Mouse (Mus musculus) layer of hippocampus, postnatal 14 days (tissue): ENCODE results near the gene Apod. TPM values are rescaled to one million over a fixed set of nuclear protein-coding genes. Genes with fewer than 3 reads are reported as not detected.
"Not testable (repeated sequence)": the region's sequence is repeated elsewhere in the genome, so short reads cannot be mapped to it uniquely, and the experiment has no call there.

Experiments used
- DNase-seq, 2 experiments: peaks; one replicate each; pipeline ENCODE4 v3.0.0; 2021 to 2022; ENCODE audit warnings: low spot score in 2 of 2, mixed read lengths in 1 of 2
- total RNA-seq, 2 experiments: library from RNA; stranded (reverse); gene quantifications; 2 replicates each; pipeline ENCODE4 v1.2.3; 2021

The Apod gene
- total RNA-seq, 2 experiments from 2014 or later: 49.3 to 58.6 TPM

DNA sequence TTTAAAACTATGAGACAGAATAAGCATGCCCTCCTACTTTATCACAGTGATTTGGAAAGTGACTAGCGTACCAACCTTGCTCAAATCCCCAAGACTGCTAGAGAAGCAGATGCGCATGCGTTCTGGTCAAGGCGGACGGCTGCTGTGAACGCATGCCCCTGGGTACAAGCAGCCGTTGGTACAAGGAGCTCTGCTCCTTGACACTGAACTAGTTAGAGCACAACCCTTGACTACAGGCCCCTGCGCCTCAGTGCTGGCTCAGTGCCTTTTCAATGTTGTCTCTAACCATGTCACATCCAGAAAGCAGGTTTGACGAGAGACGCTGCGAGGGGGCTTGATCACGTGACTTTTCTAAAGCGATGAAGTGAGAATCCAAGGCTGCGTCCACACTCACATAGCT is 10.5 kb upstream of the Apod start:
- no peak for DNase-seq

DNA sequence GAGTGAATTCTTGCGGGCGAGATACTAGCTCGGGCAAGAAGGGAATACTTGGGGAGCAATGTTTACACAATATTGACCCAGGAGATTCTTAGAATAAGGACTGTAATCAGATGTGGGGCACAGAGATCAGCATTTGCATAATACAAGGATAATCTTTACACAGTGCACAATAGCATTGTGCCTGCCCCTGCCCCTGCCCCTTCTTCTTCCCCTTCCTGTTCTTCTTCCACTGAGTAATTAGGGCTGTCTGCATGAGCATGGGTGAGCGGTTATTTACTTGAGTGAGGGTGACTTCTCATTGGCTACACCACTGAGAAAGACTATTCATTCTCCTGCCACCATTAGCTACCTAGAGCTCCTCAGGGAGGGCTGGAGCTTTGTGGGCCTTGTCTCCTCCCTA is 6.9 kb upstream of the Apod start:
- DNase-seq: no peak

DNA sequence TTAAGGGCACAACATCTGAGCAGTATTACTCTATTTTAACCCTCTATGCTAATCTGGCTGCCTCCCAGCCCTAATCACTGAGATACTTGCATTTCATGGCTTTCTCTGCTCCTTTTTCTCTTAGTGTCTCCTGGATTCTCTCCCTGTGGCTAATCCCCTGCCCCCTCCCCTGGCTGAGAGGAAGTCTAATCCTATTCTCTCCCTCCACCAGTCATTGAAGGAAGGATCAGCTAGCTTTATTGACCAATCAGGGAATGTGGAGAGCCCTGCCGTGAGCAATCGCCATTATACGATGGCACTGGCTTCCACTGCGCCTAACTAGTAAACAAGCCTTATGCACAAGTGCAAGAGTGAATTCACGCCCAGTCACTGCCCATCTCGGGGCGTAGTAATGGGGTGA is 6.3 kb upstream of the Apod start:
- DNase-seq: no peak

DNA sequence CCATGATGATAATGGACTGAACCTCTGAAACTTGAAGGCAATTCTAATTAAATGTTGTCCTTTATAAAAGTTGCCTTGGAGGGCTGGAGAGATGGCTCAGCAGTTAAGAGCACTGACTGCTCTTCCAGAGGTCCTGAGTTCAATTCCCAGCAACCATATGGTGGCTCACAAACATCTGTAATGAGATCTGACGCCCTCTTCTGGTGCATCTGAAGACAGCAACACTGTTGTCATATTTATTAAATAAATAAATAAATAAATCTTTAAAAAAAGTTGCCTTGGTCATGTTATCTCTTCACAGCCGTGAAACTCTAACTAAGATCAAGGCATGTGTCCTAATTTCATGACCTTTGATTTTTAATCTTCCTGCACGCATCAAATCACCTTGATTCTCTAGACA is 5.1 kb upstream of the Apod start:
- not testable (repeated sequence) for DNase-seq

DNA sequence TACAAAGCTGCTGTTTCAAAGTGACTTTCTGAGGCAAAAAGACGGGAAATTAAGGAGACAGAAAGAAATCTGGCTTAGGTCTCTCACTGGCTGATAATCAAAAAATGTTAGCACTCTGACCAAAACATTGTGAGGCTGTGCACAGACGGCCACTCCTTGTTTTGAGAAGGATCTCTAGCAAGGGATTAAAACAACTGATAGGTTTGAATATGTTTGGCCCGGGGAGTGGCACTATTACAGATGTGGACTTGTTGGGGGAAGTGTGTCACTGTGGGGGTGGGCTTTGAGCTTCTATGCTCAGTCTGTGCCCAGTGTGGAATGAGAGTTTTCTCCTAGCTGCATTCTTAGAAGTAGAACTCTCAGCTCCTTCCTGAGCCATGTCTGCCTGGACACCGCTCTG is 4.7 kb upstream of the Apod start:
- DNase-seq: no peak

DNA sequence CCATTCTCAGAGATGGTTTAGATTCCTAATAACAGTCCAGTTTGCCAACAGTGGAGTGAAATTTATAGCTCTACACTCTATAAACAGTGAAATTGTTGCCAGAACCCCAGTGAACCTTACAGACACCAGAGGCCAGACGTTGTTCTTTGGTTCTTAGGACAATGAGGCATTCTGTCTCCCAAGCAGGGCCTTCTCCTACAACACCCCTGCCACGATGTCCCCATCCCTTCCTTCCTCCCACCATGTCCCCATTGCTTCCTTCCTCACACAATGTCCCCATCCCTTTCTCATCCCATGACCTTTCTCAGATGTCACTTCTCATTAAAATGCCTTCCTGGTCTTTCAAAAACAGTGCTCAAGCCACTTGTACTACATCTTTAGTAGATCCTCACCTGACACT is 3.8 kb upstream of the Apod start:
- DNase-seq: no peak

DNA sequence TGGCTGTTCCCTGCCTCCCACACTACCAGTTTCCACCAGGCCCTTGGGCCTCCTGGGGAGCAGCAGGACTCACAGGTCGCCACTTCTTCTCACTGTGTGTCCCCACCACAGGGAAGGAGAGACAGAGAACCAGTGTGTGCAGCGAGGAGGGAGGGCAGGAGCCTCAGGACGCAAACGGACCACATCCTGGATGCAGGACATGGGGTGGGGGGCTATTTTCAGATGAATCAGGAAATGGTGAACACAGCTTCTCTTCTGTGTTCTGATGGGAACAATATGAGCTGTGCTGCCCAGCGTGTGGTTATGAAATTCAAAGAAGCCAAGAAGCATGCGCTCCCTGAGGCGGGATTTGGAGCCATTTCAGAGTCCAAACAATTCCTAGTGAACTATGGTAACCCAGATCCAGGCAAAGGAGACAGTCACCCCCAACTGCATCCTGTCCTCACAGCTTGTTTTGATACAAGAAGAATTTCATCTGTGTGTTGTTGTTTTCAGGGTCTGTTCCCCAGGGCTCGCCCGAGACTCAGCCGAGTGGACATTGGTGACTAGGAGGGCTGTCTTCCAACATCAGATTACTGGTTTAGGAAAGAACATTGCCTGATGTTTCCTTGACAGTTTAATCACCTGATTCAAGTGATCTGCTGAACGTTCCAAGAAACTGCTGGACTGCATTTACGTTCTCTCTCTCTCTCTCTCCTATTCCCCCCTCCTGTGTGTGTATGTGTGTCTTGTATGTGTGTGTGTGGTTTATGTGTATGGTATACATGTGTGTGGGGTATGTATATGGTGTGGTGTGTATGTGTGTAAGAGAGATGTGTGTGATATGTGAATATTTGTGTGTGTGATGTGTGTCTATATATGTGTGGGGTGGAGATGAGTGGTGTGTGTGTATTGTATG is 1.9 kb upstream of the Apod start:
- peak in 1 of 2 experiments; percentile 20 for DNase-seq

DNA sequence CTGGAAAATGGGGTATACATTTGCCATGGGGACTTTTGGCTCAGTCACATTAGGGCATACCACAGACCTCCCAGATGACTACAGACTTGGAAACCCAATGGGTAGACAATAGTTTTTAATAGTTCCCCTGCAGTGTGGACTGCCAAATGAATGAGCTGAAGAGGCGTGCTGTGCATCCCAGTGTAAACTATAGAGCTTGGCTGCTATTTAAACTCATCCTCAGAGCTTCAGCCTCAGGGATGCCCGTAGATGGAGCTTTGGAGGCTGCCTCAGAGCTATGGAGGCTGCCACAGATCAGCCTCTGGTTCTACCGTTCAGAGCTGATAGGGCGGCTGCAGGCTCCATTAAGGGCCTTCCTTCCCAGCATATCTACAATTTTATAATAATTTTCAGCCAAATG is 686 bp upstream of the Apod start:
- no peak for DNase-seq

DNA sequence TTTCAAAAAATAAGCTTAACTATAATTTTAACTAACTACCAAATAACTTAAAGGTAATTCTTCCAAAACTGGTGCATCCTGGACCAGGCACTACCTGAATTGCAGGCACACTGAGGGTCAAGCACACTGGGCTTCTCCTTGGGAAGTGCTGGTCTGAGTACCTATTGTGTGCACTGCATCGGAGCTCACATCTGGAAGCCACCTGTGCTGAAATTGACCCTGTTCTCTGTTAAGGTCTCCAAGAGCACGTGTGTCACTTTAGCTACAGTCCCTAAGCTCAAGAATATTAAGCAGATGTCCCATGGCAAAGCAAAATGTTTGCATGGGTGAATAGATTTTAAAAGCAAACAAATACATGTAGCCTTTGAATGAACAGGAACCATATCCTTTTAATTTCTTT is 997 bp downstream of the Apod start:
- DNase-seq: no peak

DNA sequence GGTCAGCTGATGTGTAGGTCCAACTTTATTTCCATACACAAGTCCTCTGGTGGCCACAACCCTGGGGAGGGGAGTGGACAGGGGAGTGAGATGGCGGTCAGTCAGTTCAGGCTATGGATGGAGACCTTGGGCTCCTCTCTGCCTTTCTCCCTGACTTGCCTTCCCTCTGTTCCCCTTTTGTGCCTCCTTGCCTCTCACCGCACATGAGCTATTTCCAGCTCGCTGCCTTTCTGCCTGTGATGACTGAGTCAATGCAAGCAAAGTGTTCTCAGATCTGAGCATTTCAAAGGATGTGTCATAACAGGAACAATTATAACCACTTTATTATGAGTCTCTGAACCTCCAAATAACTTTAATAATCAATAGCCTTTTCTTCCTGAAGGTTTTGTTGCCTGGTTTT is 2.3 kb downstream of the Apod start:
- no peak for DNase-seq

DNA sequence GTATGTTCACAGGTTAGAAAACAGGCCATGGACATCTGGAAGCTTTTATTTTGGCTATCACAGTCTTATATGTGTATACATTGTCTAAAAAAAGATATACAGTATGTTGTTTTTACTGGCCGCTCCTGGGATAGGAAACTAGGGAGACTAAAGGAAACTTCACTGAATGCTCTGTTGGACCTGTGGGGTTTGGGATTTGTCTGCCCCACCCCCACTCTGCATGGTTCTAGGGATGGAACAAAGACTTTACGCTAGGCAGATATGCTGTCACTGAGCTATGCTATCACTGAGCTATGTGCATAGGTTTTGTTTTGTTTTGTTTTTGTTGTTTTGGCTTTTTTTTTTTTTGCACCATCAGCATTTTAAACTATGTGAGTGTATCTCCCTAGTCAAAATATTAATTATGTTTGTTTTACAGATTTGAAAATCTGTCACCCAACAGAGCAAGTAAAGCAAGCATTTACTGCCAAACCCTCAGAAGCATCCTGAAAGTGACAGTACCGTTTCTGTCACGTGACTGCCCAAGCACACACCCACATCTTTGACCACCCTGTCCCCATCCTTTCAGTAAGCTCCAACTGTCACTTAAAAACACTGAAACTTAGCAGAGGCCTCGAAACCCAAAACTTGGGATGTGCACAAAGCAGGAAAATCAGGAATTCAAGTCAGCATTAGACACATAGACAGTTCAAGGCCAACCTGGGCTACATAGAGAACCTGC is 9.2 kb downstream of the Apod start:
- no peak for DNase-seq

DNA sequence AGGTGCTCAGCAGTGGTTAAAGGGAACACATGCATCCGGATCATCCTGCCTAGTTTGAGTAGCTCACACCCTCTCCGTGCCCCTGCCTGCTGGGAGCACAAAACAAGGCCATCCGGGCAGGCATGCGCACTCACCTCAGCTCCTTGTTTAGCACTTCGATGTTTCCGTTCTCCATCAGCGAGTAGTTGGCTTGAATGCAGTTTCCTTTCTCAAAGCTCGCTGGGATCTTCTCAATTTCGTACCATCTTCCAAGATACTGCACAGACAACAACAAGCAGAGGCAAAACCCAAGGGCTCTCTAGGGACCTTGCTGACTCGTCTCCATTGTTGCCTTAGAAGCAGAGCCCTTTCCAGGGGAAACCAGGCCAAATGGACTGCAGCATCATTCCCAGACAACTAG is 11.3 kb downstream of the Apod start:
- no peak for DNase-seq

DNA sequence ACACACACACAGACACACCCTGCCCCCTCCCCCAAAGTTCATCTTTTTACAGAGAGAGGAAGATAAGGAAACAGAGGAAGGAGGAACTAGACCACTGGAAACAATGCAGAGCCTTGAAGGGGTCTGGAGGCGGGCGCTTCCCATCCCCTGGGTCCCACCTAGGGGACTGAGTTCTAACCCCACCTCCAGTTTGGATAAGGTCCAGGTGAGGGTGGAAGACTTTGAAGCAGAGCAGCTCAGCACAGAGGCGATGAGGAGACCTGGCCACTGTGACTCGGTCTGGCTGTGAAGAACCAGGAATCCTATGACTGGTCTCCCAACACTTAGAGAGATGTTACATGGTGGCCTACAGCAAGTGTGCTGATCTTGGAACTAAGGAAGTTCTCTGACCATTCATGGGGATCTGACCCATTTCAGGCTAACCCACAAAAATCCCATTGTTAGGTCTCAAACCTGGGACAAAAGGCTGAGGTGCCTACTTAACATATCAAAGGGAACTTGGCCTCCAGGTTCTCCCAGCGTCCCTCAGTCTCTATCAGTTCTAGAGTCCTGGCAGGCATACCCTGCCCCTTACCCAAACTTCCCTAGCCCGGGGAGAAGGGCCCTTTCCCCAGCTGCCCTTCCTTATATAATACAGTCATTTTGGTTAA is 13.6 kb downstream of the Apod start:
- DNase-seq: no peak

DNA sequence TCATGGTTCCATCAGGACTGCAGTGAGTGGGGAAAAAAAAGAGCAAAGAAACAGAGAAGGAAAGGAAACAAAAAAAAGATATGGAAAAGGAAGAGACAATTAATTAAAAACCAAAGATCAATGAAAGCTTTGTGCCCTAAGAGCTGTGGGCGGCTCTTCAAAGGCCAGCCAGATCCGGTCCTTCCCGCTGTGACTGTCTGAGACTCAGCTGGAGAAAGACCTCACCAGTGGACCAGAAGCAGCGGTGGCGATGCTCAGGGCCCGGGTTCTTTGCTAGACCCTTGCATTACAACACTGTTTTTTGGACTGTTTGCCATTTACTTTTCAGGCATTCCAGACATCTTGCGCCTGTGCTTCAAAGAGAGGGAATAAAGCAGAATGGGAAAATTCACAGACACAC is 14.1 kb downstream of the Apod start:
- no peak for DNase-seq

DNA sequence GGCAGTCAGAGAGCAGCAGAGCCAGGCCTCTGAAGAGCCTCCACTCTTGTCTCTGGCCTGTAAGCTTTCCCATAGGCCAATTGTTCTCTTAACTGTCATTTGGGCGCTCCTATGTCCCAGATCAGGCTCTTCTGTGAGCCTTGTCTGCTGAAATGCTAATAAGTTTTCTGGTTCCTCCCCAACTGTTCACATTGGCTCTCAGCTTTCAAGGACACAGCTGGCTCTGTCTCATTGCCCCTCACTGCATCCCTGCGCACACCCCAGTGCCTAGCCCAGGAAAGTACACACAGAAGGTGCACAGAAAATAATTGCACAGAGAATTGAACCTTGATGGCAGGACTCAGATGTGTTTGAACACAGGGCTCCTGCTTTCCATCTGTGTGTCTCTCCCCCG is 14.7 kb downstream of the Apod start:
- DNase-seq: no peak

DNA sequence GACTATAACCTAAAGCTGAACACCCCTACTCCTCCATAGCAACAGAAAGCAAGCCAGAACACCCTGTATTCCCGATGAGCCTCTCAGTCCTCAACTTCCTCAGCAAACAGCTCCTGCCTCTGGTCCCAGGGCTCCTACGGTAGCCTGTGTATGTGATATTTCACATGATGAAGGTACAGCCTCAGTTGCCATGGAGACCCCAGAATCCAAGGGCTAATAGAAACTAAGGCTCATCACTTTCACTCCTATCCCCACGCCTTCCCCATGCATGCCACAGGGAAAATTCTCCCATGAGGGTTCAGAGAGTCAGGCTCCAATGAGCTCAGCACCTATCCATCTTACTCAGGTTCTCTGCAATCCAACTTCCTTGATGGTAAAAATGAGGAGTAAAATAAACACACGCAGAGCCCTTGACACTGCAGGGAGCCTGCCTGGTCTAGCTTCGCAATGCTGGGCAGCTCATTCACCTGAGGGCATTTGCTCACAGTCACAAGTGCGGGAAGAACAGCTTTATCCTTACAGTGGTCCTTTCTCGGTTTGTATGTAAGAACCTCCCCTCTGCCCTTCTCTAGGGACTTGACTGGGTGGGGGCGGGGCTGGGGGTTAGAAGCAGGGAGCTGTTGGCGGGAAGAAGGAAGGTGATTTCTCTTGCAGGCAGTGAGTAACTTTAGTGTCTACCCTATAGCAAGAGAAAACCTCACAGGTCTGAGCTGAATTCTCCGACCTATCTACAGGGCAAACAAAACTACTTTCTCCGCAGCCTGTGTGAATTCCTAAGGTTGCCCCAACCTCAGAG is 15.2 kb downstream of the Apod start:
- DNase-seq: no peak

DNA sequence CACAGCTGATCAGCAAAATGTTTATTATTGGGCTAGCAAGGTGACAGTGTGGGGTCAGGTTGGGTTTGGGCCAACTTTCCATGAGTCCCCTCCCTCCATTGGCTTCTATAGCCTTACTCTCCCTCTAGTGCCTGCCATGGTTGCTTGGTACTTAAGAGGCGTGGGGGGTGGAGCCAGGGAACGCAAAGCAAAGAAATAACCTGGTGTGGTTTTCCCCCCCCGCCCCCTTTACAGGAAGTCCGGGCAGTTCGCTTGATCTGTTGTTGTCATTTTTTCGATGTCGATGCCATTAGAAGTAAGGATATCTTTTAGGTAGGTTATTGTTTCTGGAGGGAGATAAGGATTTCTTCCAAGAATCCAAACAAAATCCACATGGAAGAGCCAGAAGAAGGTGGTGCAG is 17.5 kb downstream of the Apod start:
- no peak for DNase-seq

DNA sequence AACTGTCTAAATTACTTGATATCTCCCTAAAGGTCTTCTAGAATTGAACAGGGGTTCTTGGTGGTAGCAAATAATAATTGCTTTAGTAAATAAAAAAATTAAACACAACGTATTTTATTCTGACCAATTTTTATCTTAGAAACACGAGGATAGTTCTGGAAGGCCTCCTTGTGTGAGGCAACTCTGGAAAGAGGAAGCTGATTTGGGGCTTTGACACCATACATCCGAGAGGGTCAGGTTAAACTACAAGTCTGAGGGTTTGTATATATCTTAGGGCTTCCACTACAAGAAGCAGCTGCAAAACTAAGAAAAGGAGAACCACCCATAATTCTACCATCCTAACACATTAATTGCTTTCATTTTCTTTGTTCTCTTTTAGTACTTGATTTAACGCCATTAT is 20.8 kb downstream of the Apod start:
- no peak for DNase-seq

DNA sequence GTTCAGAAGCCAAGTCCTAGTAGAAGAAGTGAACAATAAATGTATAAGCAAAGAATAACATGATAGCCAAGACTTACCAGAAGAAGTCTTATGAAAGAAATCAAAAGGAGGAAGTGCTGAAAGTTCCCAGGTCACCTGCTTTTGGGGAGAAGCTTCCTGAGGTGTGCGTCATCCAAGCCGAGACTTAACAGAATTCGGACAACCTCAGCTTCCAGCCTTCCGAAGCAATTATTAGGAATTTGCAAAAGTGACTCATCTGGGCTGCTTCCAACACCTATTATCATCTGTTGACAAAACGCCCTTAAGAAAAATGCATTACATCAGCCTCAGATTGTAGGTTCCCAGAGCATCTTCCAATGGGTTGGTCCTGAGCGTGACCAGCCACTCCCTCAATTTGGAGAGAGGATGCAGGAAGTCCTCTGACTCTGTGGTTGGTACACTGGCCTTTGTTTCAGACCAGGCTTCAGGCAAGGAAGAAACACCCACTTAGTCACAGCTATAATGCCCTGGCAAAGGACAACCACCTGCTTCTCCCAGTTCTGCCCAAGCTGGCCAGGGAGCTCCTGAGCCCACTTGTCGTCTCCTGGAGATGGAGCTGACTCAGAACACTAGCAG is 23.8 kb downstream of the Apod start:
- DNase-seq: no peak

DNA sequence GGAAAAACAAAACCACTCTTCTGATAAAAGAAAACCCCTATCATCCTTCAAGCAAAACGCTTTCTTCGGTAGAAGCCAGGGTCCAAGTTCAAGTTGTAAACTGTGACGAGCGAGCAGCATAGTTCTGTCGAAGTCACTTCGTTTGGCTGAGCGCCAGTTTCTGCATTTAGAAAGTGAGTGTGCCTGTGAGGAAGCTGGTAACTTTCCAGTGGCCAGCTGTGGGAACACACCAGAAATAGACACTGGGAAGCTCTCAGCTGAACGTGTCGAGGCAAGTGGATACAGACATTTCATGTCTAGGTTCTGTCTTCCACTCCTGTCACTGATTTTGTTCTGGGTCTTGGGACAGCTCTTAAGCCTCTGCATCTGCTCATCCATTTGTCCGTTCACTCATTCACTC is 24.3 kb downstream of the Apod start:
- peak; percentile 52 to 76 for DNase-seq

DNA sequence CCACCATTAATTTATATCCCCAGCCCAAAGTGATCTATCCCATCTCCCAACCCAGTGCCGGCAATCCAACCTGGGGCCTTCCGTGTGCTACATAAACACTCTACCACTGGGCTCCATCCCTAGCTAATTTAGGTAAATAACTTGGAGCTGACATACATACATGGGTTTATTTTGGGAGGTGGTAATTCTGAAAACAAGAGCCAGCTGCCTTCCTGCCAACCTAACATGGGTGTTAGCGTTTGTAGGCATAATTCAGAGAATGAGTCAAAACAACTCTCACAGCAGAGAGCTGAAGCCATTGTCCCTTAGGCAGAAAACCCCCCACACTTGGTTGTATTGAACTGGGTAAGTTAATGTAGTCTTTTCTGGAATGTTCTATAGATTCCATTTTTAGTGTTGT is 26.9 kb downstream of the Apod start:
- no peak for DNase-seq
